Mouse (Mus musculus) brain, embryonic 14.5 days (tissue): ENCODE measurements around the gene Nub1. TPM values are rescaled to one million over a fixed set of nuclear protein-coding genes. Genes with fewer than 3 reads are reported as not detected.

Source experiments
- DNase-seq: peaks from one replicate; pipeline ENCODE4 v3.0.0-alpha.2; 2011; ENCODE audit warnings: low read depth
- CTCF ChIP-seq: fragments of 200-500 bp; IDR thresholded peaks from 2 replicates; pipeline ENCODE4 v1.5.1; 2012; ENCODE audit warnings: inconsistent platforms, mild to moderate bottlenecking, moderate library complexity, borderline replicate concordance; ENCODE audit not compliant: insufficient read depth, insufficient read length; ENCODE audit errors: extremely low read depth
- POLR2A ChIP-seq: fragments of 200-500 bp; IDR thresholded peaks from 2 replicates; pipeline ENCODE4 v1.6.1; 2012; ENCODE audit warnings: mild to moderate bottlenecking, inconsistent platforms, borderline replicate concordance; ENCODE audit not compliant: poor library complexity, insufficient read depth, insufficient read length, severe bottlenecking; ENCODE audit errors: extremely low read depth
- polyA plus RNA-seq: library from polyadenylated mRNA; depleted of rRNA; stranded (reverse); fragments of >200 nt; gene quantifications from 2 replicates; pipeline ENCODE4 v1.2.3, GENCODE M21; 2012

The Nub1 gene
- polyA plus RNA-seq, 1 experiment = 58.5 TPM

DNA sequence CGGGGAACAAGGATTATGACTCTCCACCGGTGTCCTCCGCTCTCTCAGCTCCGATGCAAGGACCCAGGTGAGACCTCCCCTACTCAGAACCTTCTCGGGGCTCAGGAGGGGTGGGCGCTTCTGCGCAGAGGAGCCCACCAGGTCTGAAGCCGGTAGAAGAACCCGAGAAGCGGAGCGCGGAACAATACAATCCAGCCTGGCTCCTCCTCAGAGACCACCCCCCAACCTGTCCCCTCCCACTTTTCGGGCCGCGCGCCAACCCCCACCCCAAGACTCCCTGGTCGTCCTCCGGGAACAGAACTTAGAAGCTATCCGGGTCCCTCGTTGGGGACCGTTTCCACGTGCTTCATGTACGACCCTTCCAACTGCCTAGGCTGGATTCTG is 45.1 kb downstream of the Nub1 start, which contains the start of gene Wdr86:
Wdr86 (minus strand) TSS at position 240 of the 384 bp plus-strand sequence.
- no peak for TF ChIP-seq POLR2A
- no peak for TF ChIP-seq CTCF
- DNase-seq = peak; percentile 39

DNA sequence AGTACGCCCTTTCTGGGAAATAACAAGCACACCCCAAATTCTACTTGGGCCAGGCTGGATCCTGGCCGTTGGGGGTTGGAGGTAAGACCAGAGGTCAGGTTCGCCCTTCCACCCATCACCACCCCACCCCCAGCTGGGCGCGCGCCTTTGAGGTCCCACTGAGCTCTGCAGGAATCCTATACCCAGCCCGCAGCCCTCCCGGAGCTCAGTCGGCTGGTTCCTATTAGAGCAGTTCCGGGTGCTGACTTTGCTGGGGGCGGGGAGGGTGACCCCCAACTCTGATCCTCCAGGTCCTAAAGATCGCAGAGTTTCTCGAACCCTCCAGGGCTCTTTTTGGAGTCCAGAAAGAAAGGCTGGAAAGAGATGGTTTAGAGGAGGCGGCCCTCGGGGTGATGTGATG is 45.7 kb downstream of the Nub1 start:
- no peak for DNase-seq
- no peak for TF ChIP-seq CTCF
- TF ChIP-seq POLR2A = no peak

DNA sequence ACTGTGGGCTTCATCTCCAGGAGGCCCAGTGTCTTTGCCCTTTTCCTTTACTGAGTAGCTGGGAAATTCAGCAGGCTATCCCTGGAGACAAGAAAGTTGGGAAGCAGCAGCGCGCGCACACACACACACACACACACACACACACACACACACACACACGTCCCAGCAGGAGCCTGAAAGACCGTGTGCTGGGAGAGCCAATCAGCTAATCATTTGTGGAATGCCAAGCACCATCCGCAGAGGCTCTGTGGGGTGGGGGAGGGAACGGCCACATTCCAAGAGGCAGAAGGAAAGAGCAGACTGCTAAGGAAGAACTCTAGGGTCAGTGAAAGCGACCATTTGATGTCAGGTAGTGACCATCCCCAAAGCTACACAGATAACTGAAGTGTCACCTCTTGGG is 47.8 kb downstream of the Nub1 start:
- peak; percentile 73 for DNase-seq
- TF ChIP-seq POLR2A = no peak
- no peak for TF ChIP-seq CTCF

DNA sequence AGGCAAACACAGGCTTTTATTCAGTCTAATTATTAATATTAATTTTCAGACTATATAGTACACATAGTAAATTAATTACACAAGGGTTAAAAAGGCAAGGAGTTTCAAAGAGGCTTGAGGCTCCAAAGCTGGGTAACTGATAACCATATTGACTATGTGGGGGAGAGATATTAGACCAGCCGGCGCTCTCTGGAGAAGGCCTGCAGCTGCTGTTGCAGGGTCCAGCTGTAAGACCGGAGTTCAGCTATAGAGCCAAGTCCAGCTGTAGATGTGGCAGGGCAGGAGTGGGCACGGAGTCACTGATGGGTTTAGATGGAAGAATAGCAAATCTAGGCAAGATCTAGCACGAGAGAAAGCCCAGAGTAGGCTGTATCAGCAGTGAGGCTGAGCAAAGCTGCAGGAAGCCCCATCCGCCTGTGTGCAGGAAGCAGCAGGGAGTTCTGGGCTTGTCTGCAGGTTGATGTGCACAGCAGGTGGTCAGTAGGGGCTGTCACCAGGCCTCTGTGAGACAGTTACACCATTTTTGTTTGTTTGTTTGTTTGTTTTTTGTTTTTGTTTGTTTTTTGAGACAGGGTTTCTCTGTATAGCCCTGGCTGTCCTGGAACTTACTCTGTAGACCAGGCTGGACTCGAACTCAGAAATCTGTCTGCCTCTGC is 48.6 kb downstream of the Nub1 start:
- DNase-seq = no peak
- no peak for TF ChIP-seq POLR2A

DNA sequence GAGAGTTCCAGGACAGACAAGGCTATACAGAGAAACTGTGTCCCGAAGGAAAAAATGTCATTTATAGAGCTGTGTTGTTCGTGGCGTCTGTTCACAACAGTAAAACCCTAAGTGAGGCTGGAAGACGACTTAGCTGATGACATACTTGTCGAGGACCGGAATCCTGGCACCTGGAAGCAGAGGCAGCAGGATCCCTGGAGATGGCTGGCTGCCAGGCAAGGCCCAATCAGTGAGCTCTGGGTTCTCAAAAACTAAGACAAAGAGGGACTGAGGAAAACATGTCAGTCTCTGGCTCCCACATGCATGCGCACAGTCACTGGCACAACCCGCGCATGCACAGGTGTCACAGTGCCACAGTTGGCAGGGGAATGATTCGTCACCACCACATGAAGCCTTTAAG is 52.3 kb downstream of the Nub1 start:
- DNase-seq = peak; percentile 45
- TF ChIP-seq CTCF (no peak), POLR2A (no peak)

DNA sequence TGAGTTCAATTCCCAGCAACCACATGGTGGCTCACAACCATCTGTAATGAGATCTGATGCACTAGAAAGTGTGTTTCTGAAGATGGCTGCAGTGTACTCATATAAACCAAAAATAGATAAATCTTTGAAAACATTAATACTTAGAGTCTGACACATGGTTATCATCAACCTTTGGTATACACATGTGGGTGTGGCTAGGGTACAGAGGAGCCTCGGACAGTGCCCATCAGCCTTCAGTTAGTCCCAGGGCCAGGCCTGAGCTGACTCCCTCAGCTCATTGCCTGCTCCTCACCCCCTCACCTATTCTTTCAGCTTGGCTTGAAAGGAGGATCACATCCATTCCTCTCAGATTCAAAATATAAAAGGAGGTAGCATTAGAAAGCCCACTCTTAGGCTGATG is 53.2 kb downstream of the Nub1 start:
- DNase-seq = no peak
- TF ChIP-seq CTCF = no peak
- TF ChIP-seq POLR2A = no peak

DNA sequence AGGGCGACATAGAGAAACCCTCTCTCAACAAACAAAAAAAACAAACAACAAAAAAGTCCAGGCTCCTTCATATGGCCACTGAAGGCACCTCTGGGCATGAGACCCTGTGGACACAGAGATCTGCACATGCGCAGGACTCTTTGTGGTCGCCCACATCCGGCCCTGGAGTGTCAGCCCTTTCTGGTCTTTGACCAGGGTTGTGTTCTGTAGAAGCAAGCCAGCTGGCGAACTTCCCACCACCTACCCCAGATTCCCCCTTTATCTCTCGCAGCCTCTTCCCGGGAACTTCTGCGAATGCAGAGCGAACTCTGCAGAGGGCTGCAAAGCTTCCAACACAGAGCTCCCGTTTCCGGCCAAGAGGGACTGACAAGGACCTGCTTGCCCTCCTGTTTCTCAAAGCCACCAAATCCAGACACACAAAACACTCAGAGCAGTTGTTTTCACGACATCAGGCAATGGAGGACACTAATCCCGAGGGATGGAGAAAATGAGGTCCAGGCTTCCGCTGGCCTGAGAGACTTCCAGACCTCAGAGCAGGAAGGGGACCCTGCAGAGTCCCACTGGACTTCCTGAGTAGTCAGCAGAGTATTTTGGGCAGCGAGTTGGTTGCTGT is 53.9 kb downstream of the Nub1 start:
- no peak for DNase-seq
- no peak for TF ChIP-seq CTCF
- TF ChIP-seq POLR2A = no peak

DNA sequence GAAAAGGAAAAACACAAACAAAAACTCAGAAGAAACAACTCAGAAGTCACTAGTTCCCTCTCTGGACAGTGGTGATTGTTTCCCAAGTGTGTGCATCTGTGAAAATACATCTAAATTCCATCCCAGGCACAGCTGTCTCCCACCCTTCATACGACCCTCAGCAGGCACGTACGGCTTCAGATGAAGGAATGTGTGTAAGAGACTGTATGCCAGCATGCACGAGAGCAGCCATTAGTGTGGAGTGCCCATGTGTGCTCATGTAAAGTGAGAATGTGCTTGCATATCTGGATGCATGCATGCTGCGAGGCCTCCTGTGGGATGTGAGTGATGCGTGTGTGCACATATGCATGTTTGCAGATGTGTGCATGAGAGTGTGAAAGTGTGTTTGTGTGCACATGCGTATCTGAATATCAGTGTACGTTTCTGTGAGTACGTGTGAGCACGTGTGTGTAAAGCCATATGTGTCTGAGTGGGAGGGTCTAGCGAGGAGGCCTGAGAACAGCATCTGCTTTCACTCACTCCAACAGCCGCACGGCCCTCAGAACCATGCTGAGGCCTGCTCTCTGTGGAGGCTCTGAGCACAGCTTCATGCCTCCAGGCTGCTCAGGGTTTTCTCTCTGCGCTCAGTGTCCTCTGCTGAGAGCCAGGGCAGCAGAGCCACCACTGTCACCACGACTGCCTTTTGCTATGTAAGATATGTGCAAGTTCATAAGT is 56.0 kb downstream of the Nub1 start:
- TF ChIP-seq CTCF = no peak
- TF ChIP-seq POLR2A = no peak
- DNase-seq = no peak

DNA sequence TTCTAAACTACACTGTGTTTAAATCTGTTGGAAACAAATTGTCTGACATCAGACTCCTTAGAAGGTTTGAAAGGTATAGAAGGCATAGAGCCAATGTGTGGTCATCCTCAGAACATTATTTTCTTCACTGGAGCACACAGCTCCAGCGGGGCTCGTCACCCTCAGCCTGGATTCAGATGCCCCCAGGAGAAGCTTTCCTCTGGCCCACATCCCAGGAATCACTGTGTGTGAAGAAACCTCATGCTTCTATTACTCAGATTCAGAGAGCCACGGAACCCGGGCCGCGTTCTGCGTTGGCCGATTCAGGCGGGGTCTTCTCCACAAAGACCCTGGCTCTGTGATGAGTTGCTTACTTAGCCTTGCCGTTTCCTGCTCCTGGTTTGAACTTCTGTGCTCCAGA is 58.6 kb downstream of the Nub1 start:
- DNase-seq = no peak
- TF ChIP-seq CTCF (no peak), POLR2A (no peak)

DNA sequence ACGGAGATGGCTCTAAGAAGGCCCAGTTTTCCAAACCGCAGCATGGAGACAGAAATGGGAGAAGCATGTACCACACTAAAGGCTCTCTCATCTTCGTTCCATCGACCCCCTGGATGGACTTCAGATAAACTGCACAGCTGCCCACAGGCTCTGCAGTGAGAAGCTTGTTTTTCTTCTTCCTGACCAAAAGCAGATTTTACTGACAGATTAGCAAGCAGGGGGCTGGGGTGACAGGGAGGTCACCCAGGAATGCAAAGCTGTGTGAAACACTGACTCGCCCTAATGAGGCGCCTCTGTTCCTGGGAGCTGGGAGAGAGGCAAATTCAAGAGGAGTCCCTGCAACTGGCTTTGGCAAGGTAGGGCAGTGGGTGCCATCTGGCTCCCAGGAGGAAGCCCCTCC is 62.2 kb downstream of the Nub1 start:
- DNase-seq = no peak
- TF ChIP-seq CTCF (no peak), POLR2A (no peak)

DNA sequence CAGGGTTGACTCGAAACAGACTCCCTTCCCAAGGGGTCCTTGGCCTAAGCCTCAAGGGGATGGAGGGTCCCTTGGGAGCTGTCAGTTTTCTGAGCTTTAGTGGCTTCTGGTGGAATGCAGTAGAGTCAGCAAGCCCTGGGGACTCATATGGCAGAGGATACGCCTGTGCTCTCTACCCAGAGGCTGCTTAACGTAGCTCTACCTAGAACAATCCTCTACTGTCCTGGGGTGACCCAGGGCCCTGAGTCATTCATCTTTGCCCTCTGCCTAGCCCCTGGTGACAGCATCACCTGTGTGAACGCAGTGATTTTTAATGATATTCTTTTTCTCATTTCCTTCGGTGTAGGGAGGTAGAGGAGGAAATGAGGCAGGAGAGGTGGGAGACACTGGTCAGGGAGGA is 64.4 kb downstream of the Nub1 start:
- TF ChIP-seq CTCF (no peak), POLR2A (no peak)
- DNase-seq = no peak
